Mouse (Mus musculus) brain, embryonic 14.5 days (tissue): ENCODE measurements around the gene Dtx3. TPM values are rescaled to one million over a fixed set of nuclear protein-coding genes. Genes with fewer than 3 reads are reported as not detected.
A peak's percentile ranks its signal among the peaks of the same experiment; 100 is the strongest.

Experiments
- DNase-seq: peaks from one replicate; pipeline ENCODE4 v3.0.0-alpha.2; 2011; ENCODE audit warnings: low read depth
- CTCF ChIP-seq: fragments of 200-500 bp; IDR thresholded peaks from 2 replicates; pipeline ENCODE4 v1.5.1; 2012; ENCODE audit warnings: inconsistent platforms, mild to moderate bottlenecking, moderate library complexity, borderline replicate concordance; ENCODE audit not compliant: insufficient read depth, insufficient read length; ENCODE audit errors: extremely low read depth
- POLR2A ChIP-seq: fragments of 200-500 bp; IDR thresholded peaks from 2 replicates; pipeline ENCODE4 v1.6.1; 2012; ENCODE audit warnings: mild to moderate bottlenecking, inconsistent platforms, borderline replicate concordance; ENCODE audit not compliant: poor library complexity, insufficient read depth, insufficient read length, severe bottlenecking; ENCODE audit errors: extremely low read depth
- polyA plus RNA-seq: library from polyadenylated mRNA; depleted of rRNA; stranded (reverse); fragments of >200 nt; gene quantifications from 2 replicates; pipeline ENCODE4 v1.2.3, GENCODE M21; 2012; rRNA removed

The Dtx3 gene
- 405 and 652 TPM in 2 replicates for polyA plus RNA-seq

GRCm38 (mm10) chr10:127195328-127196129 lies at the start of gene Dtx3:
TSS of gene Dtx3 (minus strand) at chr10:127195728.
- TF ChIP-seq POLR2A (peak; percentile 10; the same call in 1 of the 2 replicates), CTCF (no peak)
- peak; percentile 74 for DNase-seq

GRCm38 (mm10) chr10:127238241-127238824 lies 42.8 kb upstream of the Dtx3 start:
- no peak for TF ChIP-seq POLR2A

GRCm38 (mm10) chr10:127236541-127236940 lies 41.0 kb upstream of the Dtx3 start:
- no peak for TF ChIP-seq CTCF
- TF ChIP-seq POLR2A, result no peak
- DNase-seq, result no peak

More at GRCm38 (mm10) chr10:127238241-127238824, 42.8 kb upstream of the Dtx3 start:
- DNase-seq, result no peak

GRCm38 (mm10) chr10:127233141-127233540 lies 37.6 kb upstream of the Dtx3 start:
- 0 out of 2 replicates have a peak, but pooled peaks have one; percentile 25 for TF ChIP-seq CTCF
- no peak for TF ChIP-seq POLR2A
- DNase-seq, result no peak

GRCm38 (mm10) chr10:127231741-127232140 lies 36.2 kb upstream of the Dtx3 start:
- no peak for DNase-seq
- no peak for TF ChIP-seq CTCF
- no peak for TF ChIP-seq POLR2A

GRCm38 (mm10) chr10:127230693-127231092 lies 35.2 kb upstream of the Dtx3 start:
- DNase-seq, result no peak
- TF ChIP-seq CTCF (no peak), POLR2A (no peak)

GRCm38 (mm10) chr10:127228897-127229296 lies 33.4 kb upstream of the Dtx3 start:
- DNase-seq, result peak; percentile 72
- TF ChIP-seq POLR2A, result no peak
- TF ChIP-seq CTCF, result peak; percentile 71; the same call in 1 of the 2 replicates

- TF ChIP-seq POLR2A (no peak), CTCF (no peak)
Observed at GRCm38 (mm10) chr10:127227163-127227562, 31.6 kb upstream of the Dtx3 start.

GRCm38 (mm10) chr10:127226318-127226895 lies 30.9 kb upstream of the Dtx3 start:
- DNase-seq, result no peak

More at GRCm38 (mm10) chr10:127227163-127227562, 31.6 kb upstream of the Dtx3 start:
- no peak for DNase-seq

GRCm38 (mm10) chr10:127225732-127226131 lies 30.2 kb upstream of the Dtx3 start:
- TF ChIP-seq POLR2A, result no peak
- TF ChIP-seq CTCF, result no peak
- DNase-seq, result no peak

More at GRCm38 (mm10) chr10:127226318-127226895, 30.9 kb upstream of the Dtx3 start:
- TF ChIP-seq POLR2A (no peak), CTCF (peak; percentile 47; the same call in 1 of the 2 replicates)

- TF ChIP-seq CTCF (no peak), POLR2A (no peak)
Observed at GRCm38 (mm10) chr10:127225213-127225612, 29.7 kb upstream of the Dtx3 start.

More at GRCm38 (mm10) chr10:127225213-127225612, 29.7 kb upstream of the Dtx3 start:
- DNase-seq, result no peak
